Mouse (Mus musculus): ENCODE measurements around the gene Mus81.
"Not testable (repeated sequence)": the region's sequence is repeated elsewhere in the genome, so short reads cannot be mapped to it uniquely, and the experiment has no call there.

The Mus81 gene

GRCm38 (mm10) chr19:5494314-5494713, 6.1 kb upstream of the Mus81 start:
- in situ Hi-C loops (cut with MboI; ENCODE audit: unreplicated experiment in 2 of 2), result no loop called here

GRCm38 (mm10) chr19:5493301-5493721, 5.1 kb upstream of the Mus81 start:
- in situ Hi-C loops (cut with MboI; ENCODE audit: unreplicated experiment in 2 of 2), result not testable (repeated sequence)

- in situ Hi-C loops (cut with MboI; ENCODE audit: unreplicated experiment in 2 of 2), result no loop called here
These were observed 4.4 kb upstream of the Mus81 start for GRCm38 (mm10) chr19:5492641-5493040.

GRCm38 (mm10) chr19:5490898-5491708, 2.9 kb upstream of the Mus81 start:
- in situ Hi-C loops (cut with MboI; ENCODE audit: unreplicated experiment in 2 of 2), result no loop called here

- in situ Hi-C loops (cut with MboI; ENCODE audit: unreplicated experiment in 2 of 2), result no loop called here
These were observed 2.2 kb upstream of the Mus81 start, which contains the start of gene Cfl1 for GRCm38 (mm10) chr19:5490313-5490897. Gene Cfl1 (plus strand): TSS chr19:5490455.

GRCm38 (mm10) chr19:5489721-5490120, 1.5 kb upstream of the Mus81 start:
- in situ Hi-C loops (cut with MboI; ENCODE audit: unreplicated experiment in 2 of 2), result loop anchor here (5.0 kb wide), 3 partner anchors 57 to 122 kb away; partner anchors contain the start of genes AI837181 (in 1 of the 2), Banf1 (in 1 of the 2) and Eif1ad (in 1 of the 2)

GRCm38 (mm10) chr19:5488878-5489571, 823 bp upstream of the Mus81 start:
- in situ Hi-C loops (cut with MboI; ENCODE audit: unreplicated experiment in 2 of 2), result loop anchor here (5.0 kb wide), 3 partner anchors 57 to 122 kb away; partner anchors contain the start of genes AI837181 (in 1 of the 2), Banf1 (in 1 of the 2) and Eif1ad (in 1 of the 2)

- in situ Hi-C loops (cut with MboI; ENCODE audit: unreplicated experiment in 2 of 2), result loop anchor here (5.0 kb wide), 3 partner anchors 54 to 119 kb away; partner anchors contain the start of genes AI837181 (in 1 of the 2), Banf1 (in 1 of the 2) and Eif1ad (in 1 of the 2)
These were observed 1.4 kb downstream of the Mus81 start for GRCm38 (mm10) chr19:5486771-5487170.

- in situ Hi-C loops (cut with MboI; ENCODE audit: unreplicated experiment in 2 of 2), result loop anchor here (5.0 kb wide), 3 partner anchors 54 to 119 kb away; partner anchors contain the start of genes AI837181 (in 1 of the 2), Banf1 (in 1 of the 2) and Eif1ad (in 1 of the 2)
These were observed 1.9 kb downstream of the Mus81 start for GRCm38 (mm10) chr19:5486286-5486685.

GRCm38 (mm10) chr19:5485821-5486220, 2.4 kb downstream of the Mus81 start:
- in situ Hi-C loops (cut with MboI; ENCODE audit: unreplicated experiment in 2 of 2), result loop anchor here (5.0 kb wide), 3 partner anchors 54 to 119 kb away; partner anchors contain the start of genes AI837181 (in 1 of the 2), Banf1 (in 1 of the 2) and Eif1ad (in 1 of the 2)

GRCm38 (mm10) chr19:5485371-5485770, 2.8 kb downstream of the Mus81 start:
- in situ Hi-C loops (cut with MboI; ENCODE audit: unreplicated experiment in 2 of 2), result loop anchor here (5.0 kb wide), 3 partner anchors 53 to 118 kb away; partner anchors contain the start of genes AI837181 (in 1 of the 2), Banf1 (in 1 of the 2) and Eif1ad (in 1 of the 2)

GRCm38 (mm10) chr19:5484496-5484895, 3.7 kb downstream of the Mus81 start:
- in situ Hi-C loops (cut with MboI; ENCODE audit: unreplicated experiment in 2 of 2), result no loop called here

- in situ Hi-C loops (cut with MboI; ENCODE audit: unreplicated experiment in 2 of 2), result no loop called here
These were observed 4.5 kb downstream of the Mus81 start for GRCm38 (mm10) chr19:5483386-5484359.

- in situ Hi-C loops (cut with MboI; ENCODE audit: unreplicated experiment in 2 of 2), result no loop called here
These were observed 6.8 kb downstream of the Mus81 start for GRCm38 (mm10) chr19:5481398-5481797.

GRCm38 (mm10) chr19:5480016-5480415, 8.2 kb downstream of the Mus81 start:
- in situ Hi-C loops (cut with MboI; ENCODE audit: unreplicated experiment in 2 of 2), result no loop called here

GRCm38 (mm10) chr19:5477668-5478300, 10.4 kb downstream of the Mus81 start:
- in situ Hi-C loops (cut with MboI; ENCODE audit: unreplicated experiment in 2 of 2), result loop anchor here in 1 of 2 experiments (10.0 kb wide), 1 partner anchor 87 kb away; the partner anchor contains the start of genes Ap5b1 and Ovol1

- in situ Hi-C loops (cut with MboI; ENCODE audit: unreplicated experiment in 2 of 2), result loop anchor here in 1 of 2 experiments (10.0 kb wide), 1 partner anchor 88 kb away; the partner anchor contains the start of genes Ap5b1 and Ovol1
These were observed 11.1 kb downstream of the Mus81 start for GRCm38 (mm10) chr19:5477004-5477667.
